Mouse (Mus musculus) olfactory bulb, adult 2 months (tissue): Measurements from ENCODE around the gene Notch3. TPM values are rescaled to one million over a fixed set of nuclear protein-coding genes. Genes with fewer than 3 reads are reported as not detected.
A peak's percentile ranks its signal among the peaks of the same experiment; 100 is the strongest.
"Not testable (repeated sequence)": the region's sequence is repeated elsewhere in the genome, so short reads cannot be mapped to it uniquely, and the experiment has no call there.

Source experiments
- H3K27ac ChIP-seq: fragments of 200-500 bp; 2 replicates; pipeline ENCODE4 v1.5.1; 2012; ENCODE audit warnings: low read depth, low read length; ENCODE audit not compliant: insufficient read depth
- H3K4me1 ChIP-seq: fragments of 200-500 bp; 2 replicates; pipeline ENCODE4 v1.6.1; 2012; ENCODE audit warnings: low read length; ENCODE audit not compliant: control insufficient read depth, insufficient read depth
- H3K4me3 ChIP-seq: fragments of 200-500 bp; 2 replicates; pipeline ENCODE4 v1.5.1; 2012; ENCODE audit warnings: mild to moderate bottlenecking, low read depth, low read length, moderate library complexity; ENCODE audit not compliant: insufficient read depth
- CTCF ChIP-seq: fragments of 200-500 bp; IDR thresholded peaks from 2 replicates; pipeline ENCODE4 v1.5.1; 2012; ENCODE audit warnings: low read depth, mild to moderate bottlenecking, low read length, moderate library complexity; ENCODE audit not compliant: insufficient read depth
- POLR2A ChIP-seq: fragments of 200-500 bp; IDR thresholded peaks from 2 replicates; pipeline ENCODE4 v1.6.1; 2012; ENCODE audit warnings: mild to moderate bottlenecking, low read depth, low read length, moderate library complexity; ENCODE audit not compliant: insufficient read depth
- whole genome bisulfite sequencing: fragments of 180-500 bp; shearing (Covaris S2); methylation state at CpG from one replicate; pipeline ENCODE4 v1.1.7; 2018; 5-methylcytosine and 5-hydroxymethylcytosine counted together
- polyA plus RNA-seq: library from polyadenylated mRNA; stranded (reverse); fragments of >200 nt; gene quantifications from 2 replicates; pipeline ENCODE4 v1.2.4, GENCODE M21; 2012; ENCODE audit warnings: low replicate concordance; ENCODE audit not compliant: missing spikeins, insufficient read depth, insufficient read length

The Notch3 gene
- polyA plus RNA-seq, 1 experiment = not detected

DNA sequence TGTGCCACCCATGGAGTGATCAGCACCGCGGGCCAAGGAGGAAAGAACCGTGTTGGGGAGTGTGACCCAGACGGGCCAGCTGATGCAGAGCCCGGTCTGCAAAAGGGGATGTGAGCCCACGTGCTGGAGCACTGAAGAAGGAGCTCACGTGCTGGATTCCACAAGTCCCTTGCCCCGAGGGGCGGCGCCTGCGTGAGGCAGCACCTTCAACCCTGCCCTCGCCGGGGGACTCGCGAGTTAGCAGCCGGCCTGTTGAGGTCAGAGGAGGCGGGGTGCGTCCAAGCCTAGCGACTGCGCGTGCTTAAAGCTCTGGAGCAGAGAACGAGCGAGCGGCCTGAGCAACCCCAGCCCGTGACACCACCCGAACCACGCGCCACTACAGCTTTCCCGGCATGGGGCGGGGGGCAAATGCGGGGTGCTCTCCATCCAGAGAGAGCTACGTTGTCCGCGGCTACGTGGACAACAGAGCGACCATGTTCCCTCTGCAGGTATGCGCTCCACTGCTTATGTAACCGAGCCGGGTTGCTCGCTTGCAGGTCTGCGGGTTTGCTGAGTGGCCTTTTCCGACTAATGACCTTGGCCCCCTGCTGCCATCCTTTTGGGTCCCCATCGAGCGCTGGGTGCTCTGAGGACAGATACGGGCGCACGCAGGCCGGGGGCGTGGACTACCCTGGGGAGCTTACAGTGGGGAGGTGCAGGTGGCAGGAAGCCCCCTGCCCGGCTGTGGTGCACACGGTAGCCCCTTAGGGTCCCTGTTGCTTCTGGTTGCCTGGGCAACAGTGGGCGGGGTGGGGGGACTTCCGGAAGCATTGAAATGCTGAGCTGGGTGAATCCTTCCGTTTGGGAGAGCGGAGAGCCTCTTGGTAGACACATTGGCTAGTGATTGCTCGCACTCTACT is 52.9 kb downstream of the Notch3 start:
- 2% methylated on average over 56 of the region's 56 CpGs for WGBS
- no peak for TF ChIP-seq POLR2A
- peaks cover 37% of the 10 kb centered on the region for H3K4me1 ChIP-seq

DNA sequence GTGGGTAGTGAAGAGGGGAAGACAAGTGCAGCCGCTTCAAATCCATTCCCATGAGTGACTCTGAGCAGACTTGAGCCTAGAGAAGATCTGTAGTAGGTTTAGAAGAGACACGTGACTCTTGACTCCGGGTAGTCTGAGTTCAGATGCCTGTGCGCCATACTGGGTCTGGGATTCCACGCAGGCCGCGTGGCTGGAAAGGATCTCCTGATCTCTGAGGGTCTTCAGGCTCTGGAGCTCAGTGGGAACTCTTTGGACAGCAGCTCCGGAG is 53.5 kb downstream of the Notch3 start:
- Histone ChIP-seq H3K4me3 (peak overlapping the region; percentile 55), H3K4me1 (peaks cover 32% of the 10 kb centered on the region), H3K27ac (no peak overlapping the region)
- no peak for TF ChIP-seq POLR2A
- no peak for TF ChIP-seq CTCF
- WGBS = 32% methylated on average over 8 of the region's 8 CpGs

More for the DNA sequence above, 52.9 kb downstream of the Notch3 start:
- H3K4me3 ChIP-seq = peak overlapping the region; percentile 55
- H3K27ac ChIP-seq = 0 out of 2 replicates have a peak overlapping the region, but pooled peaks have one; percentile 13

DNA sequence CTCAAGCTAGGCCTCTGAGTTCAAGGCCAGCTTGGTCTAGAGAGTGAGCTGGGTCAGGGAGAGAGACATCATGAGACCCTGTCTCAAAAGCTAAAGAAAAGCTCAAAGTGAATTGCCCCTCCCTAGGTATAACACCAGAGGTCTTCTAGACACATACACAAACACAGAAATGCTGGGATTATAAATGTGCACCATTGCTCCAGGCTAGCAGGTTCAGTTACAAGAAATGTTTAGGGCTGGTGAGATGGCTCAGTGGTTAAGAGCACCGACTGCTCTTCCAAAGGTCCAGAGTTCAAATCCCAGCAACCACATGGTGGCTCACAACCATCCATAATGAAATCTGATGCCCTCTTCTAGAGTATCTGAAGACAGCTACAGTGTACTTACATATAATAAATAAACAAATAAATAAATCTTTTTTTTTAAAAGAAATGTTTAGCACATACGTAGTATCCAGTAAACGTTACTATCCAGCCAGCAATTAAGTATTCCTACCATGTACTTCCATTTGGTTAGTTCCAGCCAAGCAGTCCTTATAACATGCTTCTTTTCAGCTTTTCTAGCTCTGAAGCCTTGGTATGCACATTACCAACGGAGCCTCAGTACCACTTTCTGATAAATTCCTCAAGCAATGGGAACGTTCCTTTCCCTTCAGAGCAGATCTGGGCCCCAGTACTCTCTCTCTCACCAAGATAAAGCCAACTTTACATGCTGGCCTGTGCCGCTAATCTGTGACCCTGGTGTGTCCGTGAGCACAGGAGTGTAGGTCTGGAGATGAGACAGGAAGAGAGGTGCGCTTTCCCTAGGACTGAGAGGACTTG is 54.0 kb downstream of the Notch3 start:
- WGBS = 89% methylated on average over 8 of the region's 8 CpGs
- no peak for TF ChIP-seq CTCF
- TF ChIP-seq POLR2A = no peak
- H3K27ac ChIP-seq = no peak overlapping the region

DNA sequence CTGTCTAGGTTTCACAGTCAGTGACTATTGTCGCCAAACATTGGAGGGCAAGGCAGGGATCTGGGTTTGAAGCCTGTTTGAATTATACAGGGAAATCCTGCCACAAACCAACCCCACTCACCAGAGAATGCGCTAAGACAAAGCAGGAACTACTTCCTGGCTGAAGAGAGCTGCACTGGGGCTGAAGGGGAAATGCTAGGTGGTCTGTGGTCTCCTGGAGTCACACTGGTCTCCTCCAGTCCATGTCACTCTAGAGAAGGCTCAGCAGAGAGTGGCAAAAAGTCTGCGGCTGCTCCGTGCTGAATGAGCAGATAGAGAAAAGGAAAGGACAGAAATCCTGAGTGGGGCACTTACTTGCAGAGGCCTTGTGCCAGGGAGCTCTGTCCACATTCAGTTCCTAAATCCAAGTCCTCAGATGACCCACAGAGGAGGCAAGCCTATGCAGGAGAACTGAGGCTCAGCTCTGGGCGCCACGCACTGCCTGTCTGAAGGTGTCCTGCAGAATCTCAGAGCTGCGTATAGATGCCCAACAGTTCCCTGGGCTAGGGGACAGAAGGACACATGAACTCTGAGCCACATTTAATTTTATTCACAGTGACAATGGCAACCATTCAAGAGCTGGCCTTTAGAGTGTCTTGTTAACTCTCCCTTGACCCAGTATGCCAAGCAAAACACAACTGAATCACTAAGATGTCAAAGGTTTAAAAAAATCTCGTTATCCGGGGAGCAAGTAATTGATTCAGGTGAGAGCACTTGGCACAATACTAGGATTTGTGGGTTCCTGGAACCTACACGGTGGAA is 55.5 kb downstream of the Notch3 start:
- no peak overlapping the region for H3K4me3 ChIP-seq
- 81% methylated on average over 10 of the region's 10 CpGs for WGBS
- TF ChIP-seq CTCF (no peak), POLR2A (no peak)
- H3K4me1 ChIP-seq = peaks cover 17% of the 10 kb centered on the region
- H3K27ac ChIP-seq = no peak overlapping the region

More for the DNA sequence above, 54.0 kb downstream of the Notch3 start:
- no peak overlapping the region for H3K4me3 ChIP-seq
- peaks cover 26% of the 10 kb centered on the region for H3K4me1 ChIP-seq

DNA sequence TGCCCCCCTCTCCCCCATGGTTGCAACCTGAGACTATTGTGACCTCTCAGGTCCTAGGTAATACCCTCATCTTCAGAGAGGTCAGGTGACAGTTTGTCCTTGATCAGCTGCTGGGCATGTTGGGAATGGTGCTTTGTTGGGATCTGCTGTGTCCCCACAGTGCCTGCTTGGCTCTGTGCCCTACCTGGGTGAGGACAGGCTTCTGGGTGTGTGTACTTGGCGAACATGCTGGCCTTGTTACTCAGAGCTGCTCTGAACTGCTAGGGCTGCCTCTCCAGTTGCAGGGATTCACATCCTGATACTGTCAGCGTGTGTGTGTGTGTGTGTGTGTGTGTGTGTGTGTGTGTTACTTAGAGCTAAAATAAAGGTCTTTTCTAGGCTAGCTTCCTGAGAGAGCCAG is 56.2 kb downstream of the Notch3 start:
- Histone ChIP-seq H3K4me3 (no peak overlapping the region), H3K27ac (no peak overlapping the region), H3K4me1 (peaks cover 17% of the 10 kb centered on the region)
- 65% methylated on average over 2 of the region's 2 CpGs for WGBS
- TF ChIP-seq CTCF = no peak
- no peak for TF ChIP-seq POLR2A

DNA sequence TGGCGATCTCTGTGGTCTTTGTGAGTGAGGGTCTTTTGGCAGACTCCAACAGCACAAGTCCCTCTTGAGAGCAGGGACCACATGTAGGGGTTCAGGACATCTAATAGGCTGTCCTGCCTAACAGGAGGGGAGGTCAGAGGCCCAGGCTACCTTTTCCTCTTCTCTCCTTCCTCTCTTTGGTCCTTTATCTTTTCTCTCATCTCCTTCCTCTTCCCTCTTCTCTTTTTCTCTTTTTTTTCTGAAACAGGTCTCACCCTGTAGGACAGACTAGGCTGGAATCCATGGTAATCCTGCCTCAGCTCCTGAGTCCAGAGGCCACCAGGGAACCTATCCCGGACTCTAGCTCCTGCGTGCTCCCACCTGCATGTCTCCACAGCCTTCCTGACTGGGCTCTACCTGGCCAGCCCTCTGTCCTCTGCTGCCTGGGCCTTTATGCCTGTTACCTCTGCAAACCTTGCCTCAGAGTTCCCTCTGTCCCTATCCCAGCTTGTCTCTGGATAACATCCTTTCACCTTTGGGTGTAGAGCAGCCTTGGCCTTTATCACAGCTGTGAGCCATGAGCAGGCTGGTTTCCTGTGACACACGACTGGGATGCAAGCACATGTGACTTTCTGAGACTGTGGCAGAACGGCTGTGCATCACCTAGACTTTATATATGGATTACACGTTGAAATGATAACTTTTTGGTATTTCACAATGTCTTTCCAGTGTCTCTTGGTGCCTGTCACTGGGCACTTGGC is 57.3 kb downstream of the Notch3 start:
- no peak overlapping the region for H3K4me3 ChIP-seq

DNA sequence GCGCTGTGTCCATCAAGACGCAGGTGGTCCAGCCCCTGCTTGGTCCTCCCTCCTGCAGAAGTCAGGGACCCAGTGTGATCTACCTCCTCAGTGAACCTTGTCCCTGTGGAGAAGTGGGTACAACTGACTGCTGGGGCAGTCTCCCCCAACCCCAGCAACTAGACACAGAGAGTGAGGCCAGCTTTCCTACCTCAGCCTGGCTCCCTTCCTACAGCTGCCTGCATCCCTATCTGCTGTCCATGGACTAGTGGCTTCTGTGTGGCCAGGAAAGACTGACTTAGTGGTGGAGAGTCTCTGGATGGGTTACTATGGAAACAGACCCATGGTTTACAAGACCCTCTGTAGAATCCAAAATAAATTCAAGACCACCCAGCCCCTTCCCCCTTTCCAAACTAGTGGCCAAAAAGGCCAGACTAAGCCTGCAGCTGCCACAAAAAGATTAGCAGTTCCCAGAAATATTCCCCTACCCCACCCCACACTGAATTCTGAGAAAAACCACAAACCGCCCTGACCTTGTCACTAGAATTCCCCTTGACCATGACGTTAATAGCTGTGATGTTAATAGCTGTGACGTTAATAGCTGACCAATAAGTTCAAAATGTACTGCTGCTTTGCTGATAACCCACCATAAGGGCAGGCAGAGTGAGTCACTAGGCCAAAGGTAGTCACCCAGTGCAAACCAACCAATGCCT is 58.2 kb downstream of the Notch3 start:
- not testable (repeated sequence) for H3K27ac ChIP-seq, H3K4me1 ChIP-seq, H3K4me3 ChIP-seq
- 90% methylated on average over 5 of the region's 5 CpGs for WGBS

More for the DNA sequence above, 57.3 kb downstream of the Notch3 start:
- no peak for TF ChIP-seq CTCF
- no peak for TF ChIP-seq POLR2A
- Histone ChIP-seq H3K4me1 (peaks cover 14% of the 10 kb centered on the region), H3K27ac (no peak overlapping the region)
- 83% methylated on average over 6 of the region's 6 CpGs for WGBS

DNA sequence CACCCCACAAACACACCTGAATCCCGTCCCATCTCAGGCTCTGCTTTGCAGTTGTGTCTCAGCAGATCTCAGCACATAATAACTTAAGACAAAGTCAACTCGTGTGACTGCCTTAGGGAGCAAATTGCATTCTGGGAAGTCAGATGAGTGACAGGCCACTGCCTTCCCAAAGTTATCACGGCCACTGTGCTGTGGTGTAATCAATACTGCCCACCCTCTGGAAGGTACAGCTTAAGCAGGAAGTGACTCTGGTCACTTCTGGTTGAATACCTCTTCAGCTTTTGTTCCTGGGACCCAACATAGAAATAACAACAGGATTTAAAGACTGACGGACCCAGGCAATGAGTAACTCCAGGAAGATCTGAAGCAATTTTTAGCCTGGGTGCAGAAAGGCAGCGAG is 58.8 kb downstream of the Notch3 start:
- WGBS = 63% methylated on average over 5 of the region's 5 CpGs
- H3K4me3 ChIP-seq = no peak overlapping the region
- H3K27ac ChIP-seq = no peak overlapping the region
- H3K4me1 ChIP-seq = no peaks in the 10 kb centered on the region
- TF ChIP-seq POLR2A (no peak), CTCF (no peak)
